Mouse (Mus musculus) heart, embryonic 16.5 days (tissue): ENCODE measurements around the gene Prdx1. TPM values are rescaled to one million over a fixed set of nuclear protein-coding genes. Genes with fewer than 3 reads are reported as not detected.
A peak's percentile ranks its signal among the peaks of the same experiment; 100 is the strongest.

Source experiments
- ATAC-seq: fragments of 200-750 bp; cut with Nextera tagmentation; replicated peaks from 2 replicates; pipeline ENCODE4 v1.8.0; 2017; ENCODE audit warnings: moderate number of reproducible peaks; ENCODE audit not compliant: insufficient read depth, low FRiP score; ENCODE audit errors: extremely low read depth
- H3K27ac ChIP-seq: fragments of 300-500 bp; sonication (generic); 2 replicates; pipeline ENCODE4 v1.5.1; 2014; ENCODE audit warnings: mild to moderate bottlenecking, low read length, control low read depth, moderate library complexity
- H3K27me3 ChIP-seq: fragments of 300-500 bp; sonication (generic); 2 replicates; pipeline ENCODE4 v1.6.1; 2014; ENCODE audit warnings: low read length, mixed read lengths; ENCODE audit not compliant: control insufficient read depth, insufficient read depth
- H3K36me3 ChIP-seq: fragments of 300-500 bp; sonication (generic); 2 replicates; pipeline ENCODE4 v1.6.1; 2014; ENCODE audit not compliant: control insufficient read depth, insufficient read depth
- H3K4me1 ChIP-seq: fragments of 300-500 bp; sonication (generic); 2 replicates; pipeline ENCODE4 v1.6.1; 2014; ENCODE audit warnings: low read length, mixed read lengths; ENCODE audit not compliant: control insufficient read depth, insufficient read depth
- H3K4me2 ChIP-seq: fragments of 300-500 bp; sonication (generic); 2 replicates; pipeline ENCODE4 v1.6.1; 2014; ENCODE audit warnings: low read depth, mild to moderate bottlenecking, control low read depth, low read length
- H3K4me3 ChIP-seq: fragments of 300-500 bp; sonication (generic); 2 replicates; pipeline ENCODE4 v1.5.1; 2014; ENCODE audit warnings: mild to moderate bottlenecking, control low read depth, low read length
- H3K9ac ChIP-seq: fragments of 300-500 bp; sonication (generic); 2 replicates; pipeline ENCODE4 v1.6.1; 2014; ENCODE audit warnings: low read length, control low read depth
- H3K9me3 ChIP-seq: fragments of 300-500 bp; sonication (generic); replicated peaks from 2 replicates; pipeline ENCODE4 v1.6.1; 2016; ENCODE audit warnings: low read length; ENCODE audit not compliant: control insufficient read depth
- whole genome bisulfite sequencing: fragments of 180-500 bp; shearing (Covaris S2); extraction: QIAGEN DNeasy Blood & Tissue Kit; methylation state at CpG from one replicate; pipeline ENCODE4 v1.1.7; 2014; 5-methylcytosine and 5-hydroxymethylcytosine counted together
- polyA plus RNA-seq: library from polyadenylated mRNA; unstranded; fragments of >200 nt; fragmentation: Nextera tagmentation; extraction: Ambion mirVana; gene quantifications from 2 replicates; pipeline ENCODE4 v1.2.1, GENCODE M21; 2015

Prdx1 gene
- polyA plus RNA-seq, 1 experiment from 2014 or later, result 934 TPM

- no peak overlapping the region for H3K27ac ChIP-seq
- no peak overlapping the region for H3K4me2 ChIP-seq
- no peak overlapping the region for H3K9ac ChIP-seq
- 83% methylated on average over 4 of the region's 4 CpGs for WGBS
- ATAC-seq, result no peak
- H3K27me3 ChIP-seq, result no peaks in the 10 kb centered on the region
- peaks cover 18% of the 10 kb centered on the region for H3K4me1 ChIP-seq
- peaks cover 42% of the 10 kb centered on the region for H3K36me3 ChIP-seq
- H3K4me3 ChIP-seq, result no peak overlapping the region
- no peaks in the 10 kb centered on the region for H3K9me3 ChIP-seq
Observed at GRCm38 (mm10) chr4:116689309-116689876, 4.0 kb downstream of the Prdx1 start.

GRCm38 (mm10) chr4:116692146-116692545 lies 6.8 kb downstream of the Prdx1 start:
- no peak overlapping the region for H3K27ac ChIP-seq
- H3K4me1 ChIP-seq, result peaks cover 6% of the 10 kb centered on the region
- no peak overlapping the region for H3K9ac ChIP-seq
- no peaks in the 10 kb centered on the region for H3K27me3 ChIP-seq
- ATAC-seq, result no peak
- no peak overlapping the region for H3K4me2 ChIP-seq
- WGBS, result 92% methylated on average over 2 of the region's 2 CpGs
- H3K4me3 ChIP-seq, result no peak overlapping the region
- H3K9me3 ChIP-seq, result no peaks in the 10 kb centered on the region
- peaks cover 54% of the 10 kb centered on the region for H3K36me3 ChIP-seq

GRCm38 (mm10) chr4:116693785-116694184 lies 8.4 kb downstream of the Prdx1 start:
- Histone ChIP-seq H3K4me2 (no peak overlapping the region), H3K27ac (no peak overlapping the region), H3K36me3 (peaks cover 54% of the 10 kb centered on the region), H3K4me1 (peaks cover 5% of the 10 kb centered on the region), H3K27me3 (no peaks in the 10 kb centered on the region), H3K9ac (no peak overlapping the region), H3K9me3 (no peaks in the 10 kb centered on the region), H3K4me3 (no peak overlapping the region)
- WGBS, result 86% methylated on average over 2 of the region's 2 CpGs
- ATAC-seq, result no peak

GRCm38 (mm10) chr4:116698693-116699342 lies 13.5 kb downstream of the Prdx1 start:
- no peaks in the 10 kb centered on the region for H3K9me3 ChIP-seq
- peak; percentile 37; the same call in 1 of the 2 replicates for ATAC-seq
- no peak overlapping the region for H3K4me2 ChIP-seq
- H3K9ac ChIP-seq, result no peak overlapping the region
- H3K4me3 ChIP-seq, result no peak overlapping the region
- H3K27me3 ChIP-seq, result no peaks in the 10 kb centered on the region
- H3K36me3 ChIP-seq, result peaks cover 44% of the 10 kb centered on the region
- 27% methylated on average over 2 of the region's 2 CpGs for WGBS
- peaks cover 6% of the 10 kb centered on the region for H3K4me1 ChIP-seq
- H3K27ac ChIP-seq, result peak overlapping the region; percentile 36

- Histone ChIP-seq H3K27me3 (no peaks in the 10 kb centered on the region), H3K4me2 (no peak overlapping the region), H3K9me3 (no peaks in the 10 kb centered on the region), H3K4me3 (no peak overlapping the region), H3K36me3 (peaks cover 30% of the 10 kb centered on the region), H3K9ac (no peak overlapping the region), H3K27ac (no peak overlapping the region), H3K4me1 (peaks cover 6% of the 10 kb centered on the region)
- no peak for ATAC-seq
- 72% methylated on average over 1 of the region's 1 CpGs for WGBS
Observed at GRCm38 (mm10) chr4:116700964-116701363, 15.6 kb downstream of the Prdx1 start.

DNA sequence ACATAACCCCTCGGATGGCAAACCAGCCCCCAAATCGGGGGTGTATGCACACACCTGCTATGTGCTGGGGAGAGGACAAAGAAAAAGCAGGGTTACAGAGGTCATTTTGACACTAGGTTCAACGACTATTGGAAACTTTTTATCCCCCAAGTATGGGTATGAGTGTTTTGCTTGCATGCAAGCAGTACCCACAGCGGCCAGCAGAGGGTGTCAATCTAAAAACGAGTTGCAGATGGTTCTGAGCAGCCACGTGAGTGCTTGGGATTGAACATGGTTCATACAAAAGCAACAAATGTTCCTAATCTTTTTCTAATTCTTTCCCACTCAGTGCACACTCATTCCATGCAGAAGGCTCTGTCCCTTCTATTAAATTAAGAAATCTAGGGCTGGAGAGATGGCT lies 18.5 kb downstream of the Prdx1 start:
- peaks cover 18% of the 10 kb centered on the region for H3K36me3 ChIP-seq
- no peak overlapping the region for H3K4me2 ChIP-seq

DNA sequence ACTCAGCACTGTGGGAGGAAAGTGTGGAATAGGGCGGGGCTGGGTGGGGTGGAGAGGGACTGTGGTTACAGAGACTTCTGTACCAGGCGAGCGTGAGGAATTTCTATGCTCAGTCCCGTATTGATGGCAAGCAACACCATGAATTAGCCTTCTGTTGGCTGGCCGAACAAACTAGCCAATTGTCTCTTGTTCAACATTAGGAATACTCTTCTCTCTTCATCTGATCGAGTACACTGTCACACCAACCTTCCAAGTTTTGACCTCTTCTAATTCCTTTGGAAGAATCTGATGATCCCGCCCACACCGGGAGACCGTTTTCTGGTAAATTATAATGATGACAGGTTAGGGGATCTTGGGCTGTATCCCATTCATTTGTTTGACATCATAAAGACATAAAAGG lies 22.3 kb downstream of the Prdx1 start:
- peak overlapping the region; percentile 78 for H3K4me3 ChIP-seq
- H3K4me2 ChIP-seq, result peak overlapping the region; percentile 80
- no peak for ATAC-seq
- H3K9ac ChIP-seq, result peak overlapping the region; percentile 79
- no peaks in the 10 kb centered on the region for H3K27me3 ChIP-seq
- H3K27ac ChIP-seq, result peak overlapping the region; percentile 68; the same call in 1 of the 2 replicates
- 13% methylated on average over 9 of the region's 9 CpGs for WGBS
- H3K9me3 ChIP-seq, result no peaks in the 10 kb centered on the region
- H3K36me3 ChIP-seq, result peaks cover 5% of the 10 kb centered on the region
- peaks cover 12% of the 10 kb centered on the region for H3K4me1 ChIP-seq

More for the DNA sequence above, 18.5 kb downstream of the Prdx1 start:
- H3K4me3 ChIP-seq, result no peak overlapping the region
- peaks cover 6% of the 10 kb centered on the region for H3K4me1 ChIP-seq
- no peak overlapping the region for H3K9ac ChIP-seq
- WGBS, result 37% methylated on average over 6 of the region's 6 CpGs
- H3K27me3 ChIP-seq, result no peaks in the 10 kb centered on the region
- H3K9me3 ChIP-seq, result no peaks in the 10 kb centered on the region
- no peak for ATAC-seq
- no peak overlapping the region for H3K27ac ChIP-seq

- H3K36me3 ChIP-seq, result peaks cover 5% of the 10 kb centered on the region
- ATAC-seq, result peak; percentile 98
- peak within 1 kb of the TSS; percentile 68 for H3K27ac ChIP-seq
- WGBS, result under 1% methylated on average over 29 of the region's 29 CpGs
- H3K4me2 ChIP-seq, result peak within 1 kb of the TSS; percentile 98
- H3K9ac ChIP-seq, result peak within 1 kb of the TSS; percentile 80
- H3K27me3 ChIP-seq, result no peaks in the 10 kb centered on the region
- H3K4me3 ChIP-seq, result peak within 1 kb of the TSS; percentile 78
- H3K4me1 ChIP-seq, result peaks cover 12% of the 10 kb centered on the region
- H3K9me3 ChIP-seq, result no peaks in the 10 kb centered on the region
Observed at GRCm38 (mm10) chr4:116708201-116708764, 22.9 kb downstream of the Prdx1 start, which contains the start of the genes Mmachc and Ccdc163. Gene Mmachc (minus strand): TSS chr4:116708406. Gene Ccdc163 (plus strand): TSS chr4:116708509.

- H3K4me2 ChIP-seq, result peak overlapping the region; percentile 98
- peak overlapping the region; percentile 80 for H3K9ac ChIP-seq
- H3K27me3 ChIP-seq, result no peaks in the 10 kb centered on the region
- no peaks in the 10 kb centered on the region; the same call in 1 of the 2 replicates for H3K36me3 ChIP-seq
- peak overlapping the region; percentile 35; the same call in 1 of the 2 replicates for H3K27ac ChIP-seq
- ATAC-seq, result peak; percentile 7
- peaks cover 12% of the 10 kb centered on the region for H3K4me1 ChIP-seq
- 4% methylated on average over 9 of the region's 9 CpGs for WGBS
- no peaks in the 10 kb centered on the region for H3K9me3 ChIP-seq
- peak overlapping the region; percentile 78 for H3K4me3 ChIP-seq
Observed at GRCm38 (mm10) chr4:116708791-116709390, 23.5 kb downstream of the Prdx1 start.
